ENCODE assay signal across 24 mouse cellular contexts in genomic region chr2:29097465-29097864, GRCm38 (mm10). TPM values are rescaled to one million over a fixed set of nuclear protein-coding genes. Genes with fewer than 3 reads are reported as not detected.
DNase-seq lines count a peak whose midpoint lies in the region; ATAC-seq and TF ChIP-seq lines count a peak whose summit lies in the region.
"Had no signal": no experiment of that assay in that cellular context is flagged by ENCODE, and none has a peak within 500 bp of the region (broad histone marks: within the 10 kb centered on the region; RNA-seq: fewer than 3 reads in every experiment).

No protein-coding gene starts in this region.

- no peak overlapping the region for H3K9ac ChIP-seq in forebrain, embryonic 14.5 days (ENCODE audit: low read length)
- H3K9ac ChIP-seq: embryonic facial prominence, embryonic 15.5 days; forebrain, postnatal 0 days; heart, embryonic 15.5 days; liver, embryonic 12.5 days; lung, embryonic 15.5 days; midbrain, embryonic 13.5 days; neural tube, embryonic 13.5 days had no signal

- no peak overlapping the region for H3K4me2 ChIP-seq in forebrain, embryonic 14.5 days (ENCODE audit: low read length)
- H3K4me2 ChIP-seq: embryonic facial prominence, embryonic 15.5 days; heart, embryonic 15.5 days; liver, embryonic 12.5 days; lung, embryonic 15.5 days; midbrain, embryonic 13.5 days; neural tube, embryonic 13.5 days had no signal

- H3K9me3 ChIP-seq in forebrain, embryonic 14.5 days (replicated peaks; ENCODE audit: control insufficient read depth, low read length) = no peaks in the 10 kb centered on the region
- H3K9me3 ChIP-seq: embryonic facial prominence, embryonic 15.5 days; heart, embryonic 15.5 days; hindbrain, embryonic 10.5 days; liver, embryonic 12.5 days; lung, embryonic 15.5 days; midbrain, embryonic 13.5 days; neural tube, embryonic 13.5 days had no signal

- no peak for TF ChIP-seq CTCF in thymus, adult 2 months (IDR thresholded peaks at IDR 0.05; ENCODE audit: borderline replicate concordance, control insufficient read depth, extremely low read depth, insufficient read depth, low read length, poor library complexity)

- no peak for TF ChIP-seq POLR2A in thymus, adult 2 months (IDR thresholded peaks at IDR 0.05; ENCODE audit: control insufficient read depth, extremely low read depth, insufficient read depth, low read length, poor library complexity)

- DNase-seq in spleen, postnatal 36 days (ENCODE audit: low spot score in 2 of 2) = peak; percentile 17 to 41
- DNase-seq in spleen, postnatal 10 days (ENCODE audit: low spot score in 2 of 2) = no peak
- DNase-seq in T-cell, adult 2 months (ENCODE audit: low spot score) = peak; percentile 83
- DNase-seq in thymus, adult 2 months = peak; percentile 68
- no peak for DNase-seq in cerebellum, postnatal 25 days
- no peak for DNase-seq in adrenal gland, postnatal 4 days (ENCODE audit: low spot score in 2 of 2)
- no peak for DNase-seq in cerebellum, adult 11 months
- DNase-seq in forebrain, embryonic 14.5 days (ENCODE audit: low spot score) = no peak
- DNase-seq: adrenal gland, adult 8-10 months; cerebellum, postnatal 14 days; forebrain, postnatal 0 days; gastrocnemius, postnatal 36 days; kidney, adult 2 months; kidney, postnatal 25 days had no signal

- H3K36me3 ChIP-seq in thymus, adult 2 months (ENCODE audit: control insufficient read depth, insufficient read depth, low read length) = no peaks in the 10 kb centered on the region
- H3K36me3 ChIP-seq in forebrain, embryonic 14.5 days (ENCODE audit: control insufficient read depth, insufficient read depth, low read length) = no peaks in the 10 kb centered on the region
- H3K36me3 ChIP-seq: embryonic facial prominence, embryonic 15.5 days; heart, embryonic 15.5 days; hindbrain, embryonic 10.5 days; liver, embryonic 12.5 days; lung, embryonic 15.5 days; midbrain, embryonic 13.5 days; neural tube, embryonic 13.5 days had no signal

- peaks cover 26% of the 10 kb centered on the region for H3K4me1 ChIP-seq in thymus, adult 2 months (replicated peaks; ENCODE audit: control insufficient read depth, insufficient read depth, low read length)
- H3K4me1 ChIP-seq in forebrain, embryonic 14.5 days (ENCODE audit: control insufficient read depth, insufficient read depth, low read length) = no peaks in the 10 kb centered on the region
- H3K4me1 ChIP-seq: embryonic facial prominence, embryonic 15.5 days; heart, embryonic 15.5 days; hindbrain, embryonic 10.5 days; lung, embryonic 15.5 days; midbrain, embryonic 13.5 days had no signal

- no peaks in the 10 kb centered on the region for H3K27me3 ChIP-seq in thymus, adult 2 months (ENCODE audit: control insufficient read depth, insufficient read depth, low read length)
- no peaks in the 10 kb centered on the region for H3K27me3 ChIP-seq in forebrain, embryonic 14.5 days (replicated peaks; ENCODE audit: control insufficient read depth, insufficient read depth, low read length)
- H3K27me3 ChIP-seq: embryonic facial prominence, embryonic 15.5 days; heart, embryonic 15.5 days; liver, embryonic 12.5 days; lung, embryonic 15.5 days; midbrain, embryonic 13.5 days; neural tube, embryonic 13.5 days had no signal

- WGBS in thymus, adult 2 months = 27% methylated on average over 3 of the region's 3 CpGs
- 84% methylated on average over 3 of the region's 3 CpGs for WGBS in forebrain, embryonic 14.5 days

- H3K4me3 ChIP-seq in thymus, adult 2 months (ENCODE audit: control insufficient read depth, insufficient read depth, low read length) = no peak overlapping the region
- H3K4me3 ChIP-seq in forebrain, embryonic 14.5 days (ENCODE audit: low read depth, low read length) = no peak overlapping the region
- H3K4me3 ChIP-seq: embryonic facial prominence, embryonic 15.5 days; heart, embryonic 15.5 days; hindbrain, embryonic 10.5 days; left cerebral cortex, adult 2 months; liver, embryonic 12.5 days; lung, embryonic 15.5 days; midbrain, embryonic 13.5 days; neural tube, embryonic 13.5 days had no signal

- peak overlapping the region; percentile 53; the same call in 1 of the 2 replicates for H3K27ac ChIP-seq in thymus, adult 2 months (ENCODE audit: control insufficient read depth, insufficient read depth, low read length)
- H3K27ac ChIP-seq in forebrain, embryonic 14.5 days (ENCODE audit: low read depth, low read length) = no peak overlapping the region
- H3K27ac ChIP-seq: embryonic facial prominence, embryonic 15.5 days; heart, embryonic 15.5 days; hindbrain, embryonic 10.5 days; left cerebral cortex, adult 2 months; liver, embryonic 12.5 days; lung, embryonic 15.5 days; midbrain, embryonic 13.5 days; neural tube, embryonic 13.5 days had no signal

- ATAC-seq in forebrain, embryonic 14.5 days = no peak
- ATAC-seq: forebrain, postnatal 0 days; liver, embryonic 12.5 days; midbrain, embryonic 13.5 days had no signal

RNA-seq across cellular contexts. Expression of gene Setx, which starts 26.5 kb away (rescaled TPM):
- polyA plus RNA-seq in thymus, adult 2 months (2012; rRNA removed) = 14.5 and 16.9 TPM in 2 replicates
- total RNA-seq in adrenal gland, postnatal 4 days (2021) = 10 to 100 TPM; 39.9 to 43.6 TPM
- 13.2 and 21.5 TPM in 2 replicates for polyA plus RNA-seq in forebrain, embryonic 14.5 days (2014; fragmentation: Nextera tagmentation; extraction: Ambion mirVana)

RNA-seq across cellular contexts. Expression of gene Ttf1, which starts 37.4 kb away (rescaled TPM):
- 12.2 and 12.7 TPM in 2 replicates for polyA plus RNA-seq in thymus, adult 2 months (2012; rRNA removed)
- total RNA-seq in adrenal gland, postnatal 4 days (2021) = 10 to 100 TPM; 16.4 to 16.8 TPM
- 6.0 and 7.4 TPM in 2 replicates for polyA plus RNA-seq in forebrain, embryonic 14.5 days (2014; fragmentation: Nextera tagmentation; extraction: Ambion mirVana)

RNA-seq across cellular contexts. Expression of gene Cfap77, which starts 42.6 kb away (rescaled TPM):
- 0.38 and 0.48 TPM in 2 replicates for polyA plus RNA-seq in thymus, adult 2 months (2012; rRNA removed)
- 1 to 10 TPM; 1.2 to 1.9 TPM for total RNA-seq in adrenal gland, postnatal 4 days (2021)
- polyA plus RNA-seq in forebrain, embryonic 14.5 days (2014; fragmentation: Nextera tagmentation; extraction: Ambion mirVana) = 0.11 TPM in 1 of 2 replicates, not detected in the other
- total RNA-seq: gastrocnemius, postnatal 36 days; heart, adult 8-10 months had no signal
- polyA plus RNA-seq: limb, embryonic 11.5 days; neural tube, embryonic 13.5 days had no signal

Comparison
In these comparisons a context has a peak if more than half of its experiments do, and no peak if none do; other contexts are left out.
1. DNase-seq: peak in spleen, postnatal 36 days (2 of 2), T-cell, adult 2 months (single experiment) and thymus, adult 2 months (single experiment); none in spleen, postnatal 10 days (0 of 2), cerebellum, postnatal 25 days (0 of 2), adrenal gland, postnatal 4 days (0 of 2), cerebellum, adult 11 months (single experiment) and forebrain, embryonic 14.5 days (single experiment).